Mouse (Mus musculus): ENCODE data around the gene Cops8. TPM values are rescaled to one million over a fixed set of nuclear protein-coding genes. Genes with fewer than 3 reads are reported as not detected.

Gene Cops8
- total and polyA plus RNA-seq, 3 experiments: 58.6 to 113 (median 98.2) TPM

DNA sequence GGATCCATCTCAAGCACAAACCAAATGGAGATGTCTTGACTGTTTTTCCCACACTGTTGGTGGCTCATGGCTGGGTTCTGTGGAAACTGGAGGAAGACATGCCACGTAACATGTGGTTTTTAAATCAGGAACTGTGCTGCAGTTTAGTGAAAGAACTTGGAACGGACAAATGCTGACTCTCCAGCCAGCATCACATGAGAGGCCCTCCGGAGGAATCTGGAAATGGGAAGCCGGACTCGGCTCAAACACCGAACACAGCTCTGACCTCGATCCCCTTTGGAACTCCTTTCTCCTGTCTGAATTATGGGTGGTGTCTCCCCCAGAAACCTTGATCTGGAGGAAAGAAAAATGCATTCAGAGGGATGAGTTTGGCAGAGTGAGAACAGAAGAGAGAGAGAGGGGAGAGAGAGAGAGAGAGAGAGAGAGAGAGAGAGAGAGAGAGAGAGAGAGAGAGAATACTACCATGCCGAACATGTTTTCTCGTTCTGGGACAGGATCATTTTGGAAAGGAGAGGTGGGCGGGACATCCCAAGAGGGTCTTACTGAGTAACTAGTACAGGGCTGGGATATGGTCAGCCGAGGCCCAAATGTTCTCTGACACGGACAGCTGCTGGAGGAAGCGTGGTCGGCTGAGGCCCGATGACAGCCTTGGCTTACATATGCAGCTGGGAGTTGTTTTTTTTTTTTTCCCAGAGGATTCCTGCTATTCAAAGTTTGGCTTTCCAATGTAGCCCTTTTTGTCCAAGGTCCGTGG, 53.9 kb downstream of the Cops8 start:
- TF ChIP-seq USF1 (IDR thresholded peaks at IDR 0.05; ENCODE audit: low read depth, low read length) (no peak), POLR2A (IDR thresholded peaks at IDR 0.05; ENCODE audit: low read depth, low read length) (no peak), JUN (IDR thresholded peaks at IDR 0.05; ENCODE audit: insufficient read depth, low read depth, low read length) (no peak), ZKSCAN1 (IDR thresholded peaks at IDR 0.05; ENCODE audit: borderline replicate concordance, low read depth, low read length) (no peak), GABPA (IDR thresholded peaks at IDR 0.05; ENCODE audit: insufficient replicate concordance, low read depth, low read length) (no peak), RAD21 (IDR thresholded peaks at IDR 0.05; ENCODE audit: low read depth, low read length) (no peak), ETS1 (conservative IDR thresholded peaks at IDR 0.05; ENCODE audit: low read depth, low read length) (no peak), SIN3A (IDR thresholded peaks at IDR 0.05; ENCODE audit: low read length) (no peak), PAX5 (IDR thresholded peaks at IDR 0.05; ENCODE audit: low read length) (no peak), MAZ (IDR thresholded peaks at IDR 0.05; ENCODE audit: low read depth, low read length) (no peak), CHD2 (IDR thresholded peaks at IDR 0.05; ENCODE audit: low read length) (no peak), CHD1 (IDR thresholded peaks at IDR 0.05; ENCODE audit: low read depth, low read length) (no peak), ZMIZ1 (IDR thresholded peaks at IDR 0.05; ENCODE audit: low read depth, low read length) (no peak), JUND (conservative IDR thresholded peaks at IDR 0.05; ENCODE audit: low read depth, low read length) (no peak), E2F4 (IDR thresholded peaks at IDR 0.05; ENCODE audit: insufficient replicate concordance, low read depth, low read length) (no peak)
- Histone ChIP-seq H3K79me2 (replicated peaks; ENCODE audit: control insufficient read depth, extremely low read depth, insufficient read depth, poor library complexity, severe bottlenecking) (no peaks in the 10 kb centered on the region), H3K4me3 (replicated peaks in 1 of 3; ENCODE audit: low read depth in 2 of 3, low read length in 2 of 3, poor library complexity in 1 of 3) (no peak overlapping the region), H3K4me2 (ENCODE audit: insufficient read depth, low read depth, poor library complexity, severe bottlenecking) (no peak overlapping the region), H3K9me3 (replicated peaks; ENCODE audit: low read length) (no peaks in the 10 kb centered on the region), H3K9ac (ENCODE audit: insufficient read depth, low read depth) (no peak overlapping the region), H3K27ac (ENCODE audit: insufficient read depth, low read depth) (no peak overlapping the region), H3K27me3 (replicated peaks) (peaks cover 88% of the 10 kb centered on the region), H3K36me3 (replicated peaks in 1 of 2; ENCODE audit: control insufficient read depth in 1 of 2, insufficient read depth in 1 of 2, low read length in 1 of 2) (no peaks in the 10 kb centered on the region), H3K4me1 (ENCODE audit: control insufficient read depth in 1 of 2, insufficient read depth in 2 of 2) (peaks cover 0 to 4% of the 10 kb centered on the region in 2 experiments; a peak in 1 of 4 replicates)
- dilution Hi-C loops (cut with MboI; ENCODE audit: extremely low pct_ligation_motif_present, extremely low pct_unique_long_range_greater_than_20kb, low sequenced_read_pairs) (no loop called here), in situ Hi-C loops (cut with MboI; ENCODE audit: low pct_ligation_motif_present, low pct_unique_long_range_greater_than_20kb, low sequenced_read_pairs) (no loop called here)
- no peak for DNase-seq (ENCODE audit: extremely low read depth)

DNA sequence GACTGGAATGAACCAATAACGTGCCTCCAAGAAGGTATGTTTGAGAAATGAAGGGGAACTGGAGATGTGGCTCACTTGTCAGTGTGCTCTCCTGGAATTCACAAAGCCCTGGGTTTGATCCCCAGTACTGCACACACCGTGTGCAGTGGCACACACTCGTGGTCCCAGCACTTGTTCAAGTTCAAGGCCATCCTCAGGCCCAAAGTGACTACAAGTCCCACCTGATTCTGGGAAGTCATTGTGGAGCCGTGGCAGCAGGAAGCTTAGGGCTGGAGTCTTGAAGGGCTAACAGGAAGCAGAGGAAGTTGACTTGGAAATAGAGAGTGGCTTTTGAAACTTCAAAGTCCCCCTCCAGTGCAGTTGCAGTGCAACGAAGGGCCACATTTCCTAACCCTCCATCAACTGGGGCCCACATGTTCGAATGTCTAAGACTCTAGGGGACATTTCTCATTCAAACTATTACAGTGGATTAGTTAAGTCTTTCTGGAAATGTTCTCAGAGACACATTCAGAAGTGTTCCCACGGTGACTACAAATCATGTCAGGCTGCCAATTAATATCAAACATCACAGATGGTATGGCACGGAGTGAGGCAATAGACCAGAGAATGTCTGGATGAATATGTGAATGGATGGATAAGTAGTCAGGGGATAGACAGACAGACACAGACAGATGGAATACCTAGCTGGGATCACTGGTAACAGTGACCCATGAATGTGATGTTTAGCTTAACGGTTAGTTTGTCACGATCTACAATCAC, 54.7 kb downstream of the Cops8 start:
- peaks cover 0 to 4% of the 10 kb centered on the region in 2 experiments; a peak in 1 of 4 replicates for H3K4me1 ChIP-seq (ENCODE audit: control insufficient read depth in 1 of 2, insufficient read depth in 2 of 2)
- no peak for TF ChIP-seq ZC3H11A (IDR thresholded peaks at IDR 0.05; ENCODE audit: low read depth, low read length)
- no peak for TF ChIP-seq NRF1 (IDR thresholded peaks at IDR 0.05; ENCODE audit: low read depth, low read length)
- no peak for TF ChIP-seq JUND (conservative IDR thresholded peaks at IDR 0.05; ENCODE audit: low read depth, low read length)
- TF ChIP-seq RCOR1 (conservative IDR thresholded peaks at IDR 0.05; ENCODE audit: low read depth, low read length): no peak
- TF ChIP-seq POLR2AphosphoS2 (IDR thresholded peaks at IDR 0.05; ENCODE audit: low read depth, low read length): no peak
- no peak for TF ChIP-seq NELFE (IDR thresholded peaks at IDR 0.05; ENCODE audit: low read depth, low read length)
- TF ChIP-seq E2F4 (IDR thresholded peaks at IDR 0.05; ENCODE audit: insufficient replicate concordance, low read depth, low read length): no peak
- TF ChIP-seq ZNF384 (IDR thresholded peaks at IDR 0.05; ENCODE audit: low read depth, low read length): no peak
- no peak for TF ChIP-seq ETS1 (conservative IDR thresholded peaks at IDR 0.05; ENCODE audit: low read depth, low read length)
- TF ChIP-seq MEF2A (IDR thresholded peaks at IDR 0.05; ENCODE audit: borderline replicate concordance, low read depth, low read length): no peak
- TF ChIP-seq CTCF (conservative IDR thresholded peaks at IDR 0.05 in 1 of 2, IDR thresholded peaks at IDR 0.05 in 1 of 2; ENCODE audit: low read depth in 2 of 2, low read length in 2 of 2): no peak
- TF ChIP-seq ELF1 (IDR thresholded peaks at IDR 0.05; ENCODE audit: low read depth, low read length): no peak
- TF ChIP-seq SMC3 (IDR thresholded peaks at IDR 0.05; ENCODE audit: low read depth, low read length): no peak
- TF ChIP-seq POLR2A (IDR thresholded peaks at IDR 0.05; ENCODE audit: low read depth, low read length): no peak
- no peak for TF ChIP-seq EP300 (IDR thresholded peaks at IDR 0.05; ENCODE audit: low read length)
- TF ChIP-seq GABPA (IDR thresholded peaks at IDR 0.05; ENCODE audit: insufficient replicate concordance, low read depth, low read length): no peak
- no peak for TF ChIP-seq TBP (conservative IDR thresholded peaks at IDR 0.05; ENCODE audit: low read depth, low read length)
- no peak for TF ChIP-seq SIN3A (IDR thresholded peaks at IDR 0.05; ENCODE audit: low read length)
- TF ChIP-seq UBTF (IDR thresholded peaks at IDR 0.05; ENCODE audit: low read depth, low read length): no peak
- no peak for TF ChIP-seq KAT2A (IDR thresholded peaks at IDR 0.05; ENCODE audit: insufficient replicate concordance, low read length)
- no peak overlapping the region for H3K27ac ChIP-seq (ENCODE audit: insufficient read depth, low read depth)
- no peak overlapping the region for H3K4me3 ChIP-seq (replicated peaks in 1 of 3; ENCODE audit: low read depth in 2 of 3, low read length in 2 of 3, poor library complexity in 1 of 3)
- no peak for DNase-seq (ENCODE audit: extremely low read depth)
- H3K4me2 ChIP-seq (ENCODE audit: insufficient read depth, low read depth, poor library complexity, severe bottlenecking): no peak overlapping the region
- H3K36me3 ChIP-seq (replicated peaks in 1 of 2; ENCODE audit: control insufficient read depth in 1 of 2, insufficient read depth in 1 of 2, low read length in 1 of 2): no peaks in the 10 kb centered on the region
- no peaks in the 10 kb centered on the region for H3K79me2 ChIP-seq (replicated peaks; ENCODE audit: control insufficient read depth, extremely low read depth, insufficient read depth, poor library complexity, severe bottlenecking)
- H3K9me3 ChIP-seq (replicated peaks; ENCODE audit: low read length): no peaks in the 10 kb centered on the region
- H3K27me3 ChIP-seq (replicated peaks): peaks cover 88% of the 10 kb centered on the region
- dilution Hi-C loops (cut with MboI; ENCODE audit: extremely low pct_ligation_motif_present, extremely low pct_unique_long_range_greater_than_20kb, low sequenced_read_pairs) (no loop called here), in situ Hi-C loops (cut with MboI; ENCODE audit: low pct_ligation_motif_present, low pct_unique_long_range_greater_than_20kb, low sequenced_read_pairs) (no loop called here)
- H3K9ac ChIP-seq (ENCODE audit: insufficient read depth, low read depth): no peak overlapping the region

Data from CH12.LX (cell line).